Mouse (Mus musculus) testis, adult 2 months (tissue): Measurements from ENCODE around the gene Vps37d. TPM values are rescaled to one million over a fixed set of nuclear protein-coding genes. Genes with fewer than 3 reads are reported as not detected.
A peak's percentile ranks its signal among the peaks of the same experiment; 100 is the strongest.

Source experiments
- H3K27ac ChIP-seq: fragments of 200-500 bp; 2 replicates; pipeline ENCODE4 v1.5.1; 2012; ENCODE audit warnings: low read depth, low read length; ENCODE audit not compliant: control insufficient read depth, insufficient read depth
- H3K27me3 ChIP-seq: fragments of 200-500 bp; 2 replicates; pipeline ENCODE4 v1.6.1; 2012; ENCODE audit warnings: mild to moderate bottlenecking, low read length, moderate library complexity; ENCODE audit not compliant: control insufficient read depth, insufficient read depth
- H3K36me3 ChIP-seq: fragments of 200-500 bp; 2 replicates; pipeline ENCODE4 v1.6.1; 2012; ENCODE audit warnings: mild to moderate bottlenecking, low read length; ENCODE audit not compliant: control insufficient read depth, insufficient read depth
- H3K4me1 ChIP-seq: fragments of 200-500 bp; 2 replicates; pipeline ENCODE4 v1.6.1; 2012; ENCODE audit warnings: low read length; ENCODE audit not compliant: control insufficient read depth, insufficient read depth
- H3K4me3 ChIP-seq: fragments of 200-500 bp; 2 replicates; pipeline ENCODE4 v1.5.1; 2012; ENCODE audit warnings: low read depth, mild to moderate bottlenecking, low read length, moderate library complexity, mixed read lengths; ENCODE audit not compliant: control insufficient read depth
- CTCF ChIP-seq: fragments of 200-500 bp; IDR thresholded peaks from 2 replicates; pipeline ENCODE4 v1.5.1; 2012; ENCODE audit warnings: low read depth, mild to moderate bottlenecking, inconsistent platforms, low read length, moderate library complexity; ENCODE audit not compliant: control insufficient read depth, insufficient read depth, insufficient replicate concordance
- POLR2A ChIP-seq: fragments of 200-500 bp; IDR thresholded peaks from 2 replicates; pipeline ENCODE4 v1.6.1; 2012; ENCODE audit warnings: low read depth, mild to moderate bottlenecking, inconsistent platforms, low read length, moderate library complexity; ENCODE audit not compliant: control insufficient read depth
- polyA plus RNA-seq: library from polyadenylated mRNA; depleted of rRNA; stranded (reverse); fragments of >200 nt; gene quantifications from 2 replicates; pipeline ENCODE4 v1.2.3, GENCODE M21; 2012

Gene Vps37d
- polyA plus RNA-seq, 1 experiment: 0.33 TPM

DNA sequence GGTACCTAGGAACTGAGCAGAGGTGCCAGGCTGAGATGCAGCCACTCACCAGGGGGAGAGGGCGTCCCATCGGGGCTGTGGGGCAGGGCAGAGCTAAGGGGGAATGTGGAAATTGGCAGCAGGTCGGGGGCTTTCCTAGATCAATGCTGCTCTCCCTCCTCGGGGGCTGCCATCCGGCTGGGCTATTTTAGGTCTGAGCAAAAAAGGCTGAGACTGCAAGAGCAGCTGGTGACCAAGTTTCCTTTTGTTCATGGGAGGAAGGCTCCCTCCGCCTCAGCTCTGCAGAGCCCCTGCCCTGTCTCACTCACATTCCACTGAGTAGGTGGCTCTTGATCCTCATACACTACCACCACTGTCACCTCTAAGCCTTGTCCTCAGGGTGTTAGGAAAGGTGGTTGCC is 38.0 kb downstream of the Vps37d start:
- Histone ChIP-seq H3K4me3 (no peak overlapping the region), H3K36me3 (no peaks in the 10 kb centered on the region), H3K4me1 (no peaks in the 10 kb centered on the region; the same call in 1 of the 2 replicates), H3K27me3 (no peaks in the 10 kb centered on the region), H3K27ac (peak overlapping the region; percentile 61)
- TF ChIP-seq POLR2A (no peak), CTCF (no peak)

DNA sequence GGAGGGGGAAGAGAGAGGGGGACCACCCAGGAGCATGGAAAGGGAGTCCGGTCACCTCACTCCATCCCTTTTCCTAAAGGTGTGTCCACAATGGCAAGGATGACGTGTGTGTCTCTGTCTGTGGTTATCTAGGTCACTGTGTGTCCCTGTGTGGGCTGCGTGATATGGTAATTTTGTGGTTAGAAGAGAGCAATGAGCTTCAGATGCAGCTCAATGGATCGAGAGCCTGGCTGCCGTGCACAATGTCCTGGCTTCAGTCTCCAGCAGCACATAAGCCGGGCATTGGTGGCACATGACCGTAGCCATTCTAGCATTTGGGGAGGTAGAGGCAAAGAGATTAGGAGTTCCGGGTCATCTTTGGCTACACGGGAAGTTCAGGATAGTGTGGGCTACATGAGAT is 38.5 kb downstream of the Vps37d start:
- no peak overlapping the region for H3K27ac ChIP-seq
- no peaks in the 10 kb centered on the region for H3K27me3 ChIP-seq
- H3K36me3 ChIP-seq: no peaks in the 10 kb centered on the region
- no peak overlapping the region for H3K4me3 ChIP-seq
- H3K4me1 ChIP-seq: no peaks in the 10 kb centered on the region; the same call in 1 of the 2 replicates
- TF ChIP-seq CTCF (no peak), POLR2A (no peak)

DNA sequence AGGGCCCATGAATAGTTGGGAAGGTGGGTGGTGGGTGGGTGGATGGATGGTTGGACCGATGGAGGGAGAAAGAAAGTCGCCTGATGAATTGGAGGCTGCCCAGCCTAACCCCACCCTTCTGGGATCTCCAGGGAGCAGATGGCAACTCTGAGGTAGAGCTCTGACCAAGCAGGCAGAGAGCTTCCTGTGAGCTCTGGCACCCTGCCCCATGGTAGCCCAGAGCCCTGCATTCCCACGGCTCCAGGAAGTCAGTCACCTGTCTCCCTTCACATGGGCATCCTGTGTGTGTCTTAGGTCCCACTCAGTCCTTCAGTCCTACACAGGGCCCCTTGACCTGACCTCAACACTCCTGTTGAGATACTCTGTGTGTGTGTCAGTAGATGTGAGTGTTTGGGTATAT is 40.1 kb downstream of the Vps37d start:
- no peaks in the 10 kb centered on the region for H3K27me3 ChIP-seq
- no peaks in the 10 kb centered on the region for H3K36me3 ChIP-seq
- peaks cover 10% of the 10 kb centered on the region for H3K4me1 ChIP-seq
- TF ChIP-seq POLR2A (no peak), CTCF (no peak)
- no peak overlapping the region for H3K27ac ChIP-seq
- H3K4me3 ChIP-seq: no peak overlapping the region

DNA sequence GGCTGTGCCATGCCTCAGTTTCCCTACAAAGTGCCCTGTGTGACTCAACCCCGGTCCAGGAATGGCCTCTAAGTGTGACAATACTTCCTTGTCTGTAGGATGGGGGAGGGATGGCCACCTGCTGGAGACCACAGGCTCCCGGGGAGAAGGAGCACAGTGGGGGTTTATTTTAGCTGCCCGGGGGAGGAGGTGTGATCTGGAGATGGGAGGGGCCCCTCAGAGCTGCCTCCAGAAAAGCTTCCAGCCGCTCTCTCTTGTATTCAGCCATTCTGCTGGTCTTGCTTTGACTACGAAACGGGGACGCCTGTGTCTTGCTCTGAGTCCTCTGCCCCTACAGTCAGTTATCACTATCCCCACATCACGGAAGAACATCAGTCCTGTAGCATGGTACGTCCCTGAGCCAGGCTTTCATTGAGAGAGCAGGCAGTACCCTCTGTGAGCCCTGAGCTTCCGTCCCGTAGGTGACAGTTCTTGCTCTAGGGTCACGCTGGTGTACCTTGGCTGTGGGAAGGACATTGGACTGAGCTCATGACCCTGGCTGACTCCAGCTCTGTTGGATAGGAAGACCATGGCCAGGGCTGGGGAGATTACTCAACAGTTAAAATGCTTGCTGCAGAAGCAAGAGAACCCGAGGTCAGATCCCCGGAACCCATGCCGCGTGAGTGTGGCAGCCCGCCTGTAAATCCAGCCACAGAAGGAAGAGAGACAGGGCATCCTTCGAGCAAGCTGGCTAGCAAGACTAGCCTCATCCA is 42.3 kb downstream of the Vps37d start:
- no peaks in the 10 kb centered on the region for H3K27me3 ChIP-seq
- H3K27ac ChIP-seq: no peak overlapping the region
- TF ChIP-seq POLR2A: no peak
- no peak for TF ChIP-seq CTCF
- peaks cover 10% of the 10 kb centered on the region; the same call in 1 of the 2 replicates for H3K4me1 ChIP-seq
- no peaks in the 10 kb centered on the region for H3K36me3 ChIP-seq
- no peak overlapping the region for H3K4me3 ChIP-seq

DNA sequence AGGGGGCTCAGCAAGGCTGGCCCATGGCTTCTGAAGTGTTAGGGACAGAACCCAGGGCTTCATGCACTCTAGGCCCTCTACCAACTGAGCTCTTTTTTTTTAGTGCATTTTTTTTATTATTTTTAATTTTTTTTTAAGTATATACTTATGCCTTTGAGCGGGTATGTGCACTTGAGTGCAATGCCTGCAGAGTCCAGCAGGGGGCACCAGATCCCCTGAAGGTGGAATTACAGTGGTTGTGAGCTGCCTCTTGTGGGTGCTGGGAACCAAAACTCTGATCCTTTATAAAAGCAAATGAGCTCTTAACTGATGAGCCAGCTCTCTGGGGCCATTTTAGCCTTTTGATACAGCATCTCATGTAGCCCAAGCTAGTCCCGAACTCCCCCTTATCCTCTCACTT is 43.5 kb downstream of the Vps37d start:
- H3K27ac ChIP-seq: no peak overlapping the region
- TF ChIP-seq POLR2A: no peak
- TF ChIP-seq CTCF: peak; percentile 79; the same call in 1 of the 2 replicates
- no peaks in the 10 kb centered on the region for H3K36me3 ChIP-seq
- H3K4me3 ChIP-seq: no peak overlapping the region
- peaks cover 10% of the 10 kb centered on the region for H3K4me1 ChIP-seq
- H3K27me3 ChIP-seq: no peaks in the 10 kb centered on the region

DNA sequence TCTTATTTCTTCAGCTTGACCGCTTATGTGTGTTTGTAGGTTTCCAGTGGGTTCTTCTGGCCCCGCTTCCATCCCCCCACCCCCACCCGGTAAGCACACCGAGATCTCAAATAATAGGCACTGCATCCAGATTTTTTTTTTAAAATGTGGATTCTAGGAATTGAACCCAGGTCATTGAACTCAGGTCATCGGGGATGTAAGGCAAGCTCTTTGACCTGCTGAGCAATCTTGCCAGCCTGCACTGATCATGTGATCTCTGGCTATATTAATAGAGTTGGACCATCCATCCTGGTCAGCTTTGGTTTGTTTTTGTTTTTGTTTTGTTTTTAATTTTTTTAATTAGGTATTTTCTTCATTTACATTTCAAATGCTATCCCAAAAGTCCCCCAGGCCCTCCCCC is 45.5 kb downstream of the Vps37d start:
- no peak for TF ChIP-seq CTCF
- no peak for TF ChIP-seq POLR2A

DNA sequence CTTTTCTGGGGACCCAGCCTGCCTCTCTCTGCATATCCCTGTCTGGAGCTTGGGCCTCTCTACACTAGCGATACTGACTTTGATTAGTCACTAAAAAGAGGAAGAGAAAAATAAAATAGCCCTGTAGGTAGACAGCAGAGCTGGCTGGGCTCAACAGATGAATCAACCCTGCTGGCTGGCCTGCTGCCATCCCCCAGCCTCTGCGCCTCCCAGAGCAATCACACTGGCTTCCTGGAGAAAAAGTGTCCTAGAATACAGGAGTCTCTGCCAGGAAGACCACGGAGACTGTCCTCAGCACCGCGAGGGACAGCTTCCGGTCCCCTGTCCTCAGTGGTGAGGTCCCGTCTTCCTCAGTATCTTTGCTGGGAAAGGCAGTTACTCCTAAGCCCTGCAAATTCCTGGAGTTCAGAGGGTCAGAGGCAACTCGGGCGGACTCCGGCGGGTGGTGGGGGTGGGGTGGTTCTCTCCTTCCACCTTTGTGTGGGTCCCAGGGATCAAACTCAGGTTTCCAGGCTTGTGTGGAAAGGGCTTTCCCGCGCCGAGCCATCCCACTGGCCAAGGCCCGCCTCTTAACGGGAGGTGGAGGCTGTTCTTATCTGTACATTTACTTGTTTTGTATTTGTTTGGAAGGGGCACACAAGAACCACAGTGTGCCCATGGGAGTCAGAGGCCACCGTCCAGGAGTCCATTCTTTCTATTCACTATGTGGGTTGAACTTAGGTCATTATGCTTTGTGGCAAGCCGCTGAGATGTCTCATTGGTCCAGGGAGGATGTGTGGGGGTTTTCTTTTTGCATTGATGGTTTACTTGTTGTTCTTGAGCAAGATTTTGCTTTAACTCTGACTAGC is 48.8 kb downstream of the Vps37d start:
- H3K4me3 ChIP-seq: no peak overlapping the region
- no peak overlapping the region for H3K27ac ChIP-seq
- no peaks in the 10 kb centered on the region for H3K27me3 ChIP-seq
- TF ChIP-seq POLR2A: no peak
- no peak for TF ChIP-seq CTCF
- H3K36me3 ChIP-seq: no peaks in the 10 kb centered on the region
- H3K4me1 ChIP-seq: peaks cover 25% of the 10 kb centered on the region

More for the DNA sequence above, 45.5 kb downstream of the Vps37d start:
- H3K4me1 ChIP-seq: peaks cover 25% of the 10 kb centered on the region
- H3K27me3 ChIP-seq: no peaks in the 10 kb centered on the region
- no peak overlapping the region for H3K4me3 ChIP-seq
- no peak overlapping the region for H3K27ac ChIP-seq
- H3K36me3 ChIP-seq: no peaks in the 10 kb centered on the region
